Mouse (Mus musculus): ENCODE results near the gene Aven.

DNA sequence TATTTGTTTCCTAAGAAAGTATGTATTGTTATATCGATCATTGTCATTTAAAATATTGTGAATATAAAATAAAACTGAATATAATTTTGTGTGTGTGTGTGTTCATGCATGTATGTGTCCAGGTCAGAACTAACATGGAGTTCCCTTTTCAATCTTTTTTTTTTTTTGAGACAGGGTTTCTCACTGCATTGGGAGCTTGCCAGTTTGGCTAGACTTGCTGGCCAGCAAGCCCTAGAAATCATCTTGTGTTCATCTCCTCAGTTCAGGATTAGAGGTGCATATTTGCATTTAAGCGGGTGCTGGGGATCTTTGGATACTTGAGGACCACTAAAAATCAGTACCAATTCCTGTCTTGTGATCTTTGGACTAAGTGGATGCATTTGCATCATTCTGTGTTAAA lies 20.7 kb upstream of the Aven start:
- TF ChIP-seq CTCF (IDR thresholded peaks at IDR 0.05; ENCODE audit: low read depth) (no peak), EP300 (IDR thresholded peaks at IDR 0.05; ENCODE audit: low read depth) (no peak)

All from heart, postnatal 0 days (tissue).